9 mouse cellular contexts compared by ENCODE assay signal in genomic region chr19:25545714-25546340, GRCm38 (mm10). TPM values are rescaled to one million over a fixed set of nuclear protein-coding genes. Genes with fewer than 3 reads are reported as not detected.
DNase-seq lines count a peak whose midpoint lies in the region; ATAC-seq lines count a peak whose summit lies in the region.
"Had no signal": no experiment of that assay in that cellular context is flagged by ENCODE, and none has a peak within 500 bp of the region (broad histone marks: within the 10 kb centered on the region; RNA-seq: fewer than 3 reads in every experiment).

No protein-coding gene starts in this region.

- no peak overlapping the region for H3K9ac ChIP-seq in embryonic facial prominence, embryonic 14.5 days (ENCODE audit: low read depth, low read length)
- no peak overlapping the region for H3K9ac ChIP-seq in lung, embryonic 16.5 days (ENCODE audit: low read length)

- H3K27ac ChIP-seq in embryonic facial prominence, embryonic 14.5 days (replicated peaks; ENCODE audit: low read depth, low read length) = no peak overlapping the region
- H3K27ac ChIP-seq in lung, embryonic 16.5 days (ENCODE audit: low read length) = no peak overlapping the region

- H3K9me3 ChIP-seq in embryonic facial prominence, embryonic 14.5 days (ENCODE audit: control insufficient read depth, low read length) = no peaks in the 10 kb centered on the region
- no peaks in the 10 kb centered on the region for H3K9me3 ChIP-seq in lung, embryonic 16.5 days (ENCODE audit: control insufficient read depth, low read length)

- no peaks in the 10 kb centered on the region for H3K36me3 ChIP-seq in embryonic facial prominence, embryonic 14.5 days (ENCODE audit: control insufficient read depth, insufficient read depth, low read length)
- no peaks in the 10 kb centered on the region for H3K36me3 ChIP-seq in lung, embryonic 16.5 days (ENCODE audit: control insufficient read depth, insufficient read depth, low read length)

- 34% methylated on average over 13 of the region's 13 CpGs for WGBS in embryonic facial prominence, embryonic 14.5 days
- WGBS in lung, embryonic 16.5 days = 33% methylated on average over 13 of the region's 13 CpGs

- peak; percentile 53; the same call in 1 of the 2 replicates for ATAC-seq in embryonic facial prominence, embryonic 14.5 days (ENCODE audit: low read depth)
- peak; percentile 75 to 80 for ATAC-seq in hematopoietic stem cell, adult 5-6 weeks (replicated peaks in 1 of 2; ENCODE audit: insufficient read depth in 1 of 2, low FRiP score in 2 of 2, low TSS enrichment in 1 of 2, low read depth in 1 of 2, poor library complexity in 2 of 2, severe bottlenecking in 2 of 2)
- peak; percentile 59 for ATAC-seq in lung, embryonic 16.5 days (ENCODE audit: low read depth)

- peak; percentile 65 for DNase-seq in ES-CJ7 (ENCODE audit: low read depth, low spot score)
- peak; percentile 32 for DNase-seq in adrenal gland, postnatal 25 days
- peak; percentile 86 for DNase-seq in embryonic facial prominence, embryonic 14.5 days (ENCODE audit: low spot score)
- DNase-seq in layer of hippocampus, adult 8-10 months (ENCODE audit: low spot score in 2 of 2) = peak; percentile 7 to 52
- peak; percentile 42 for DNase-seq in right cerebral cortex, adult 18-20 months
- no peak for DNase-seq in MN1 (ENCODE audit: low spot score)

- H3K4me1 ChIP-seq in embryonic facial prominence, embryonic 14.5 days (ENCODE audit: control insufficient read depth, insufficient read depth, low read length) = no peaks in the 10 kb centered on the region
- H3K4me1 ChIP-seq in lung, embryonic 16.5 days (replicated peaks; ENCODE audit: control insufficient read depth, insufficient read depth, low read length) = no peaks in the 10 kb centered on the region

- no peak overlapping the region for H3K4me3 ChIP-seq in embryonic facial prominence, embryonic 14.5 days (ENCODE audit: low read depth, low read length)
- no peak overlapping the region for H3K4me3 ChIP-seq in lung, embryonic 16.5 days (ENCODE audit: low read length)

- no peak overlapping the region for H3K4me2 ChIP-seq in embryonic facial prominence, embryonic 14.5 days (ENCODE audit: low read depth, low read length)
- no peak overlapping the region for H3K4me2 ChIP-seq in lung, embryonic 16.5 days (ENCODE audit: low read depth, low read length)

- no peaks in the 10 kb centered on the region; the same call in 1 of the 2 replicates for H3K27me3 ChIP-seq in embryonic facial prominence, embryonic 14.5 days (replicated peaks; ENCODE audit: control insufficient read depth, insufficient read depth, low read length)
- peaks cover 3% of the 10 kb centered on the region; the same call in 1 of the 2 replicates for H3K27me3 ChIP-seq in lung, embryonic 16.5 days (ENCODE audit: control insufficient read depth, insufficient read depth, low read depth, low read length)

RNA-seq across cellular contexts. Expression of gene Dmrt1, which starts 40.4 kb away (rescaled TPM):
- not detected in 2 replicates for total RNA-seq in adrenal gland, postnatal 25 days (2021)
- 0.20 and 0.29 TPM in 2 replicates for polyA plus RNA-seq in embryonic facial prominence, embryonic 14.5 days (2014; fragmentation: Nextera tagmentation; extraction: Ambion mirVana)
- not detected in 2 replicates for total RNA-seq in hematopoietic stem cell, adult 5-6 weeks (2017)
- total RNA-seq in layer of hippocampus, adult 8-10 months (2022) = not detected
- not detected in 2 replicates for polyA plus RNA-seq in lung, embryonic 16.5 days (2015; fragmentation: Nextera tagmentation; extraction: Ambion mirVana)
- polyA plus RNA-seq: heart, embryonic 14.5 days had no signal
